Mouse (Mus musculus) layer of hippocampus, adult 8-10 months (tissue): ENCODE data around the gene Gm21822. TPM values are rescaled to one million over a fixed set of nuclear protein-coding genes. Genes with fewer than 3 reads are reported as not detected.
"Not testable (repeated sequence)": the region's sequence is repeated elsewhere in the genome, so short reads cannot be mapped to it uniquely, and the experiment has no call there.

Experiments used
- DNase-seq, 2 experiments: peaks; one replicate each; pipeline ENCODE4 v3.0.0; 2022; ENCODE audit warnings: low spot score in 2 of 2
- total RNA-seq, 4 experiments: library from RNA; stranded (reverse); gene quantifications; 2 replicates each; pipeline ENCODE4 v1.2.4; 2022

The Gm21822 gene
- not detected for total RNA-seq

- not testable (repeated sequence) for DNase-seq
Observed at GRCm38 (mm10) chrY:18654182-18654581, at the start of gene Gm21822. Gene Gm21822 (plus strand): TSS chrY:18654482.
